Mouse (Mus musculus): ENCODE measurements around the gene Btaf1.

Gene Btaf1

GRCm38 (mm10) chr19:36925671-36926552 lies at the start of gene Btaf1:
Gene Btaf1, plus strand, starts transcription at chr19:36926079.
- DNase-seq, result peak; percentile 79 to 83

GRCm38 (mm10) chr19:36877329-36877728 lies 48.5 kb upstream of the Btaf1 start:
- no peak for DNase-seq

- no peak for DNase-seq
Measured at GRCm38 (mm10) chr19:36878743-36879495, 47.0 kb upstream of the Btaf1 start.

GRCm38 (mm10) chr19:36883119-36883518 lies 42.8 kb upstream of the Btaf1 start:
- DNase-seq, result no peak

- DNase-seq, result no peak
Measured at GRCm38 (mm10) chr19:36886316-36886715, 39.6 kb upstream of the Btaf1 start.

GRCm38 (mm10) chr19:36887706-36888105 lies 38.2 kb upstream of the Btaf1 start:
- no peak for DNase-seq

GRCm38 (mm10) chr19:36891746-36892145 lies 34.1 kb upstream of the Btaf1 start:
- no peak for DNase-seq

- no peak for DNase-seq
Measured at GRCm38 (mm10) chr19:36896791-36897569, 28.9 kb upstream of the Btaf1 start.

GRCm38 (mm10) chr19:36897778-36898177 lies 28.1 kb upstream of the Btaf1 start:
- DNase-seq, result no peak

GRCm38 (mm10) chr19:36903377-36903776 lies 22.5 kb upstream of the Btaf1 start:
- DNase-seq, result no peak

GRCm38 (mm10) chr19:36904211-36905007 lies 21.5 kb upstream of the Btaf1 start:
- no peak for DNase-seq

- no peak for DNase-seq
Measured at GRCm38 (mm10) chr19:36909150-36909549, 16.7 kb upstream of the Btaf1 start.

- peak in 1 of 2 experiments; percentile 65 for DNase-seq
Measured at GRCm38 (mm10) chr19:36909676-36910292, 16.1 kb upstream of the Btaf1 start.

GRCm38 (mm10) chr19:36910424-36911045 lies 15.3 kb upstream of the Btaf1 start:
- no peak for DNase-seq

GRCm38 (mm10) chr19:36913064-36913463 lies 12.8 kb upstream of the Btaf1 start:
- no peak for DNase-seq

- DNase-seq, result no peak
Measured at GRCm38 (mm10) chr19:36916206-36916605, 9.7 kb upstream of the Btaf1 start.

GRCm38 (mm10) chr19:36916876-36917389 lies 8.9 kb upstream of the Btaf1 start:
- DNase-seq, result no peak

- DNase-seq, result peak; percentile 60 to 77
Measured at GRCm38 (mm10) chr19:36918441-36919301, 7.2 kb upstream of the Btaf1 start.

GRCm38 (mm10) chr19:36919466-36919865 lies 6.4 kb upstream of the Btaf1 start, which contains the start of gene Fgfbp3:
Gene Fgfbp3, minus strand, starts transcription at chr19:36919615.
- no peak for DNase-seq

GRCm38 (mm10) chr19:36922015-36922414 lies 3.9 kb upstream of the Btaf1 start:
- no peak for DNase-seq
